Mouse (Mus musculus) natural killer cell, adult 2 months (primary cell): ENCODE measurements around the gene Kif11.
A peak's percentile ranks its signal among the peaks of the same experiment; 100 is the strongest.

Experiments
- DNase-seq, 2 experiments: peaks; one replicate each; pipeline ENCODE4 v3.0.0; 2022; ENCODE audit warnings: low spot score in 2 of 2

Gene Kif11

GRCm38 (mm10) chr19:37442524-37443286 is 66.5 kb downstream of the Kif11 start:
- no peak for DNase-seq

- DNase-seq, result no peak
These were observed 67.5 kb downstream of the Kif11 start for GRCm38 (mm10) chr19:37443631-37444140.

- no peak for DNase-seq
These were observed 72.0 kb downstream of the Kif11 start for GRCm38 (mm10) chr19:37448212-37448611.

GRCm38 (mm10) chr19:37449246-37449645 is 73.0 kb downstream of the Kif11 start:
- DNase-seq, result no peak

GRCm38 (mm10) chr19:37455528-37455927 is 79.3 kb downstream of the Kif11 start:
- no peak for DNase-seq

GRCm38 (mm10) chr19:37455961-37456360 is 79.8 kb downstream of the Kif11 start:
- no peak for DNase-seq

GRCm38 (mm10) chr19:37458013-37458412 is 81.8 kb downstream of the Kif11 start:
- no peak for DNase-seq

GRCm38 (mm10) chr19:37466403-37466802 is 90.2 kb downstream of the Kif11 start:
- DNase-seq, result peak in 1 of 2 experiments; percentile 43

GRCm38 (mm10) chr19:37466978-37467377 is 90.8 kb downstream of the Kif11 start:
- peak in 1 of 2 experiments; percentile 46 for DNase-seq

GRCm38 (mm10) chr19:37468841-37469566 is 92.8 kb downstream of the Kif11 start:
- DNase-seq, result no peak
